Mouse (Mus musculus) kidney, adult 9 months (tissue): Measurements from ENCODE around the gene Apbb2.

Source experiments
- DNase-seq: peaks from one replicate; pipeline ENCODE4 v3.0.0; 2022

Gene Apbb2

DNA sequence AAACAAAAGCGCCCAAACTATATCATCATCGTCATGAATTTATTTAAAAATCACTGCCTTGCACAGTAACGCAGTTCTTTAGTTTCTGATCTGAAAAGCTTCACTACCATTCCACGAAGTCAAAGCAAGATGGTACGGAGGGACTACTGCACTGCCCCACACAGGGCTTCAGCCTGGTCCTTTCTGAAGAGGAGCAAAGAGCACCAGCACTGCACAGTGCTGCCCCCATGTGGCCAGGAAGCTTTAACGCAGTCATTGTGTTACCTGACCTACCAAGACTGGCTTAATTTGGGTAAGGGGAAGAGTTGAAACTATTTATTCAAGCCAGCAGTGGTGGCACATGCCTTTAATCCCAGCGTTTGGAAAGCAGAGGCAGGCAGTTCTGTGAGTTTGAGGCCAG is 249.6 kb downstream of the Apbb2 start:
- DNase-seq, result peak; percentile 50

DNA sequence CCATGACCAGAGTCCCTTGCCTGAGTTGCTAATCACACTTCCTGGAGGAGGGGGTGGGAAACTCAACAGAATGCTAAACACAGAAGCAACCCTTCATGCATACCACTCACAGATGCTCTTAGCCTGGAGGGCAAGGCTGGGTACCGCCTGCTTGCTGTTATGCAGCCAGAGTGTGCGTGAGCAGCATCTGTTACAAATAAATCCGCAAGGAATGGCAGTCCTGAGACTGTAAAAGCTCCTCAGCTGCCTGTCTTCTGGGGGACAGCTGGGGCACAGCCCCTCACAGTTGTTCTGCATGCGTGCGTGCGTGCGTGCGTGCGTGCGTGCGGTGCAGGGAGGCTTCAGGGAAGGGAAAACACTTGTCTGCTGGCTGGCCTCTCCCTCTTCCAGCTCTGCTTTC is 250.9 kb downstream of the Apbb2 start:
- DNase-seq, result no peak

DNA sequence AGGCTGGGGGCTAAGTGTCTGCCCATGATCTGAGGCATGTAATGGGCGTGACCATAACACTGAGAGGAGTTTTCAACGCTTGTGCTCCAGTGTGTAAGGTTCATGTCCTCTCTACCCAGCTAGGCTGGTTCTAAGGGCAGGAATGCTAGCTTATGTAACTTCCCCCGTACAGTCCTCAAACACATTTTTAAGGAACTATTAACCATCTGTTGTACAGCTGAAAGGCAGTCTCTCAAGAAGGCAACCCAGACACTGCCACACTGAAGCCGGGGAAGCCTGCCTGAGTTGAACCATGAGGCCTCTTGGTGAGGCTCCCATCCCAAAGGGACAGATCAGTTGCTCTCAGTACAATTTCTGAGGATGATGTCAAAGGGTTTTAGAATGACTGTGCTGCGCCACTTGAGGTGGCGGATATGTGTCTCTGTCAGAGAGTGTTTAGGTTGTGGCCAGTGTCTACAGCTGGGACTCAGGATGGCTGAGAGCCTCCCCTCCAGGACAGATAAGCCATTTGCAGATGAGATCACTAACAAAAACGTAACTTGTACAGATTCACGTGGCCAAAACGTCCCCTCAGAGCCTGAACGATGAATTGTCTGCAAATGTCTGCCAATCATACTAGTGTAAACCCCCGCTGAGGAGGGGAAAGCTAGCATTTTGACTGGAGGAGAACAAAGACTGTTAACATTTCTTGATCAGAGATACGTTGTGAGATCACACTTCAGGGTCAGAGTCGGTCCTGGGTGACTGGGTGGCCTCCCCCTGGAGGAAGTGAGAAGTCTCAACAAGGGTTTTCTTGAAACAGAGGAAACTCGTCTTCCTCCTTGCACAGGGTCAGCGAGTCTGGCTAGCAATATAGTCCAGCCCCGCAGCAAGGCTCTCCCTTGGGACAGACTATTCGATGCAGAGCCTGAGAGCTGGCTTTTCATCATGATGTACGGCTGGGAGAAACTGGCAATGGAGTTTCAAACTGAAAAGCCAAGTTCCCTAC is 255.0 kb downstream of the Apbb2 start:
- DNase-seq, result peak; percentile 76

- no peak for DNase-seq
Observed at GRCm38 (mm10) chr5:66360739-66361138, 257.8 kb downstream of the Apbb2 start.

- no peak for DNase-seq
Observed at GRCm38 (mm10) chr5:66359742-66360423, 258.7 kb downstream of the Apbb2 start.

DNA sequence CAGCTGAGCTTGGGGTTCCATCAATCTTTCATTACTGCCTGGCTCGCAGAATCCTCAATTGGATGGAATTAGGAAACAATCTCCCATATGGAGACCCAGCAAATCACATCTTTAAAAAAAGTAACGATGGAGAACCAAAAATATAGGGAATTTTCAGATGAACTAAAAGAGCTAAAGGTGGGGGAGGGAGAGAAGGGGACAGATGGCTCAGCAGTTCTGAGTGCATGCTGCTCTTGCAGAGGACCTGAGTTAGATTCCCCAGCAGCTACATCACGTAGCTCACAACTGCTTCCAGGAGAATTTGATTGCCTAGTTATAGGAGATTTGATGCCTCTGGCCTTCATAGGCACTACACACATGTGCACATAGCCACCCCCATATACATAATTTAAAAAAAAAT is 263.4 kb downstream of the Apbb2 start:
- DNase-seq, result no peak

- peak; percentile 47 for DNase-seq
Observed at GRCm38 (mm10) chr5:66353876-66354275, 264.7 kb downstream of the Apbb2 start.

GRCm38 (mm10) chr5:66351836-66352390 is 266.7 kb downstream of the Apbb2 start:
- peak; percentile 83 for DNase-seq

DNA sequence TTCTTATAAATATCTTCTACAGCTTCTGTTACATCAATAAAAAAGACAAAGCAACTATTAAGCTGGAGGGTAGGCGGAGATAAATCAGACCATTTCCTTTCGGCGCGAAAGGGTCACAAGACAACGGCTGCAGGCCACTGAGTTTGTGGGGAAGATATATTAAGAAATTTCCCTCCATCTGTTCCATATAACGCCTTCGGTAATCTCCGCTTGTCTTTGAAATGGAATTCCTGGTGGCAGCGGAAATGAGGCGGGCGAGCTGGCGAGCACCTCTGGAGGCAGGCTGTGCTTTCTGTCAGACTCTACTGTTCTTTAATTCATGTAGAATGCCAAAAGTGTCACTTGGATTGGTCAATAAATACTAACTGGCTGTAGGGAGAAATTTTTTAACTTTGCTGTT is 267.5 kb downstream of the Apbb2 start:
- DNase-seq, result peak; percentile 54

GRCm38 (mm10) chr5:66350611-66351010 is 268.0 kb downstream of the Apbb2 start:
- DNase-seq, result peak; percentile 57

GRCm38 (mm10) chr5:66348421-66348820 is 270.2 kb downstream of the Apbb2 start:
- peak; percentile 80 for DNase-seq

- peak; percentile 82 for DNase-seq
Observed at GRCm38 (mm10) chr5:66346756-66347155, 271.8 kb downstream of the Apbb2 start.

GRCm38 (mm10) chr5:66345140-66345539 is 273.4 kb downstream of the Apbb2 start:
- no peak for DNase-seq

DNA sequence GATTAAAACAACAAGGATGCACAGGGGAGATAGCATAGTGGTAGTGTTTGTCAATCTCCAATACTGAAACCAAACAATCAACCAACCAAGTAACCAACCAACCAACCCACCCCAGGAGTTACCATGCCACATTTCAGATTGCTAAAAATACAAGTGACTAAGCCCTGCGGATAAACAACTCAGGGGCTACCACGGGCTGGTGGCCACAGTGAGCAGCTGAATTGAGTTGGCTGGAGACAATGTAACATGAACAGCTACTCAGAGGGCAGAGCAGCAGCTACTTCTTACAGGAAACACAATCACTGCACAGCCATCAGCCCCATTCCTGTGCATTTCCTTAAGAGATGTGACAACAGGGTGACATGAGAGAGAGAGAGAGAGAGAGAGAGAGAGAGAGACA is 274.4 kb downstream of the Apbb2 start:
- no peak for DNase-seq

- DNase-seq, result no peak
Observed at GRCm38 (mm10) chr5:66342285-66342684, 276.3 kb downstream of the Apbb2 start.

DNA sequence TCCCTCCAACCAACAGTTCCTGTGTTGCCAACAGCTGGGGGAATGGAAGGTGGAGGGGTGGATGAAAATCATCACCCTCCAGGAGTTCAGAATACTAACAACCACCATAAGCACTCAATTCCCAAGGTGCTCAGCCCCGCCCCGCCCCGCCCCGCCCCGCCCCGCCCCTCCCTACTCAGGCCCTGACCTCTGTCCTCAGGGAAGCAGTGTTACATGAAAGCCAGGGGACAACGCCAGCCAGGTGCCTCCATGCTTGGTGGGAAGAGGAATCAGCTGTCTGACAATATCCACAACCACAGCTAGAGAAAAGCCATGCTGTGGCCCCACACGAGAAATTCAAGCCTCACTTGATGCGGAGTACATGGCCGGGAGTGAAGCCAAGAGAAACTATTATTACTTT is 276.7 kb downstream of the Apbb2 start:
- no peak for DNase-seq

GRCm38 (mm10) chr5:66340356-66341102 is 278.1 kb downstream of the Apbb2 start:
- no peak for DNase-seq

- DNase-seq, result peak; percentile 37
Observed at GRCm38 (mm10) chr5:66338583-66338982, 280.0 kb downstream of the Apbb2 start.

DNA sequence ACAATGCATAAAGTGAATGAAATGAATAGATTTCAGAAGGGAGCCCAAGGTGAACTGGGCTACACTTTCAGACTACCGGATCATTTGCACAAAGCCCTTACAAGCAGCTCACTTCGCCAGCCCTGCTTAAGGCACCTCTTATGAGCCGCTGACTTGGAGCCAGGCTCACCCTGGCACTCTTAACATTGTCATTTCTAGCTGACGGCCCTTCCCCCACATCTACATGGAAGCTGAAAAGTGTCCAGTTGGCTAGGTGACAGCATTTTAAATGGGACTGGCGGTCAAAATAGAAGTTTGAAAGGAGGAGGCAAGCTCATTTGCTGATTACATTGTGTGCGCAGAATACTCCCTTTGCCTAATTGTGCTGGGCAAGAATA is 280.6 kb downstream of the Apbb2 start:
- peak; percentile 84 for DNase-seq

- peak; percentile 56 for DNase-seq
Observed at GRCm38 (mm10) chr5:66337025-66337968, 281.3 kb downstream of the Apbb2 start.

DNA sequence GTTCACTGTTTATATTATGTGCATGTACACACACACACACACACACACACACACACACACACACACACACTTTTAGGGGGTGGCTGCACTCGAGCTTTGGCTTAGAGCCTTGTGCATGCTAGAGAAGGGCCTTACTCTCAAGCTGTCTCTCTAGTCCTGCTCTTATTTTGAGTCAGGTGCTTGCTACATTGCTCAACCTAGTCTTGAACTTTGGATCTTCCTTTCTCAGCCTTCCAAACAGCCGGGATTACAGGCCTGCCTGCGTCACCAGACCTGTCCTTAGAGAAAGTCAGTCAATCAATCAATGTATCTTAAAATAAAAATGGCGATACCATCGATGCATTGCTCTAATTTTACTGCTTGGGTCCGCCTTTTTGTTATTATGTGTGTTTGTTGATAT is 287.8 kb downstream of the Apbb2 start:
- DNase-seq, result no peak

DNA sequence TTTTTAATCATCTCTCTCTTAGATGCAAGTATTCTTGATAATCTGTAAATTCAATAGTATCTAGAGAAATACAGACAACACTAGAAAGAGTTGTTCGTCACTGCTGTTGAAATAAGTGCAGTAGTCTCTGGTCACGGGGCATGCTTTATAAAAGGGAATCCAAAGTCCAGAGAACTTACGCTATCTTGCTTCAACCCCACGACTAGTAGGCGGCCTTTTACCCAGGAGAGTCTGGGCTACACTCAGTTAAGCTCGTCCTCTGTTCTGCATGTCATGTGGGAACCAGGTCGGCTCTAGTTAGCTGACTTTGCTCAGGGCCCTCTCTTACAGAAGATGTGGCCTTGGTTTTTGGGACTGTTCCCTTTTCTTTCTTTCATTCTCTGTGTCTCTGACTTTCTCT is 289.8 kb downstream of the Apbb2 start:
- peak; percentile 52 for DNase-seq
